Mouse (Mus musculus) intestine, embryonic 16.5 days (tissue): Measurements from ENCODE around the gene Tmem183a. TPM values are rescaled to one million over a fixed set of nuclear protein-coding genes. Genes with fewer than 3 reads are reported as not detected.

Experiments
- ATAC-seq: fragments of 200-750 bp; cut with Nextera tagmentation; 2 replicates; pipeline ENCODE4 v1.8.0; 2017; ENCODE audit warnings: moderate TSS enrichment, moderate library complexity
- H3K27ac ChIP-seq: fragments of 300-500 bp; sonication (generic); 2 replicates; pipeline ENCODE4 v1.5.1; 2014; ENCODE audit warnings: mild to moderate bottlenecking, low read length
- H3K27me3 ChIP-seq: fragments of 300-500 bp; sonication (generic); replicated peaks from 2 replicates; pipeline ENCODE4 v1.6.1; 2014; ENCODE audit warnings: low read length, control low read depth, mixed read lengths; ENCODE audit not compliant: control insufficient read depth, insufficient read depth
- H3K36me3 ChIP-seq: fragments of 300-500 bp; sonication (generic); 2 replicates; pipeline ENCODE4 v1.6.1; 2014; ENCODE audit warnings: low read length, control low read depth; ENCODE audit not compliant: control insufficient read depth, insufficient read depth
- H3K4me1 ChIP-seq: fragments of 300-500 bp; sonication (generic); 2 replicates; pipeline ENCODE4 v1.6.1; 2014; ENCODE audit warnings: low read length, control low read depth, mixed read lengths; ENCODE audit not compliant: control insufficient read depth, insufficient read depth
- H3K4me2 ChIP-seq: fragments of 300-500 bp; sonication (generic); 2 replicates; pipeline ENCODE4 v1.6.1; 2014; ENCODE audit warnings: low read depth, low read length, control low read depth
- H3K4me3 ChIP-seq: fragments of 300-500 bp; sonication (generic); 2 replicates; pipeline ENCODE4 v1.5.1; 2014; ENCODE audit warnings: mild to moderate bottlenecking, low read length
- H3K9ac ChIP-seq: fragments of 300-500 bp; sonication (generic); 2 replicates; pipeline ENCODE4 v1.6.1; 2014; ENCODE audit warnings: low read depth, low read length
- H3K9me3 ChIP-seq: fragments of 300-500 bp; sonication (generic); 2 replicates; pipeline ENCODE4 v1.6.1; 2016; ENCODE audit warnings: low read length, control low read depth; ENCODE audit not compliant: control insufficient read depth
- WGBS: fragments of 180-500 bp; shearing (Covaris S2); extraction: QIAGEN DNeasy Blood & Tissue Kit; methylation state at CpG from one replicate; pipeline ENCODE4 v1.1.7; 2014; 5-methylcytosine and 5-hydroxymethylcytosine counted together
- polyA plus RNA-seq: library from polyadenylated mRNA; unstranded; fragments of >200 nt; fragmentation: Nextera tagmentation; extraction: Ambion mirVana; gene quantifications from 2 replicates; pipeline ENCODE4 v1.2.1, GENCODE M21; 2015

The Tmem183a gene
- polyA plus RNA-seq, 1 experiment from 2014 or later, result 88.6 TPM

GRCm38 (mm10) chr1:134339757-134340619, 21.8 kb downstream of the Tmem183a start:
- no peak overlapping the region for H3K9ac ChIP-seq
- H3K4me1 ChIP-seq, result peaks cover 4% of the 10 kb centered on the region
- no peak overlapping the region for H3K4me3 ChIP-seq
- ATAC-seq, result no peak
- no peak overlapping the region for H3K27ac ChIP-seq
- no peaks in the 10 kb centered on the region for H3K27me3 ChIP-seq
- 92% methylated on average over 18 of the region's 18 CpGs for WGBS
- no peak overlapping the region for H3K4me2 ChIP-seq
- no peaks in the 10 kb centered on the region for H3K36me3 ChIP-seq
- no peaks in the 10 kb centered on the region for H3K9me3 ChIP-seq

GRCm38 (mm10) chr1:134339162-134339561, 22.6 kb downstream of the Tmem183a start:
- Histone ChIP-seq H3K4me3 (no peak overlapping the region), H3K27ac (no peak overlapping the region), H3K4me1 (peaks cover 3% of the 10 kb centered on the region), H3K27me3 (no peaks in the 10 kb centered on the region), H3K9me3 (no peaks in the 10 kb centered on the region), H3K9ac (no peak overlapping the region), H3K4me2 (no peak overlapping the region), H3K36me3 (no peaks in the 10 kb centered on the region)
- 88% methylated on average over 7 of the region's 7 CpGs for WGBS
- no peak for ATAC-seq

GRCm38 (mm10) chr1:134336958-134337710, 24.6 kb downstream of the Tmem183a start:
- WGBS, result 74% methylated on average over 11 of the region's 11 CpGs
- ATAC-seq, result no peak
- no peak overlapping the region for H3K4me3 ChIP-seq

GRCm38 (mm10) chr1:134335924-134336810, 25.6 kb downstream of the Tmem183a start:
- Histone ChIP-seq H3K27ac (no peak overlapping the region), H3K27me3 (no peaks in the 10 kb centered on the region), H3K4me1 (peaks cover 4% of the 10 kb centered on the region; the same call in 1 of the 2 replicates), H3K9ac (no peak overlapping the region), H3K4me3 (no peak overlapping the region), H3K4me2 (no peak overlapping the region), H3K36me3 (no peaks in the 10 kb centered on the region), H3K9me3 (no peaks in the 10 kb centered on the region)
- ATAC-seq, result no peak
- 79% methylated on average over 12 of the region's 12 CpGs for WGBS

More at GRCm38 (mm10) chr1:134336958-134337710, 24.6 kb downstream of the Tmem183a start:
- Histone ChIP-seq H3K27me3 (no peaks in the 10 kb centered on the region), H3K27ac (no peak overlapping the region), H3K36me3 (no peaks in the 10 kb centered on the region), H3K9ac (no peak overlapping the region), H3K9me3 (no peaks in the 10 kb centered on the region), H3K4me1 (peaks cover 4% of the 10 kb centered on the region; the same call in 1 of the 2 replicates), H3K4me2 (no peak overlapping the region)

GRCm38 (mm10) chr1:134335211-134335923, 26.4 kb downstream of the Tmem183a start:
- peaks cover 4% of the 10 kb centered on the region; the same call in 1 of the 2 replicates for H3K4me1 ChIP-seq
- 72% methylated on average over 13 of the region's 13 CpGs for WGBS
- no peak overlapping the region for H3K9ac ChIP-seq
- ATAC-seq, result no peak
- H3K27ac ChIP-seq, result no peak overlapping the region
- no peak overlapping the region for H3K4me2 ChIP-seq
- no peak overlapping the region for H3K4me3 ChIP-seq
- H3K27me3 ChIP-seq, result no peaks in the 10 kb centered on the region
- no peaks in the 10 kb centered on the region for H3K9me3 ChIP-seq
- no peaks in the 10 kb centered on the region for H3K36me3 ChIP-seq

- no peak overlapping the region for H3K9ac ChIP-seq
- 55% methylated on average over 7 of the region's 7 CpGs for WGBS
- H3K27me3 ChIP-seq, result no peaks in the 10 kb centered on the region
- H3K27ac ChIP-seq, result no peak overlapping the region
- no peak overlapping the region for H3K4me3 ChIP-seq
- H3K36me3 ChIP-seq, result no peaks in the 10 kb centered on the region
- H3K9me3 ChIP-seq, result no peaks in the 10 kb centered on the region
- ATAC-seq, result no peak
- peaks cover 4% of the 10 kb centered on the region; the same call in 1 of the 2 replicates for H3K4me1 ChIP-seq
- no peak overlapping the region for H3K4me2 ChIP-seq
Measured at GRCm38 (mm10) chr1:134334111-134334827, 27.5 kb downstream of the Tmem183a start.

GRCm38 (mm10) chr1:134333371-134334110, 28.2 kb downstream of the Tmem183a start:
- Histone ChIP-seq H3K4me1 (peaks cover 4% of the 10 kb centered on the region; the same call in 1 of the 2 replicates), H3K4me2 (no peak overlapping the region), H3K9ac (no peak overlapping the region), H3K36me3 (no peaks in the 10 kb centered on the region), H3K27me3 (no peaks in the 10 kb centered on the region), H3K27ac (no peak overlapping the region), H3K9me3 (no peaks in the 10 kb centered on the region), H3K4me3 (no peak overlapping the region)
- no peak for ATAC-seq
- WGBS, result 83% methylated on average over 10 of the region's 10 CpGs
